Mouse (Mus musculus) spleen, adult 2 months (tissue): ENCODE measurements around the gene Rreb1.

Experiments
- CTCF ChIP-seq: fragments of 200-500 bp; IDR thresholded peaks from 2 replicates; pipeline ENCODE4 v1.5.1; 2011; ENCODE audit warnings: mild to moderate bottlenecking, inconsistent platforms; ENCODE audit not compliant: insufficient read depth, insufficient read length, insufficient replicate concordance; ENCODE audit errors: extremely low read depth
- POLR2A ChIP-seq: fragments of 200-500 bp; IDR thresholded peaks from 2 replicates; pipeline ENCODE4 v1.6.1; 2011; ENCODE audit warnings: low read depth, low read length, inconsistent platforms

DNA sequence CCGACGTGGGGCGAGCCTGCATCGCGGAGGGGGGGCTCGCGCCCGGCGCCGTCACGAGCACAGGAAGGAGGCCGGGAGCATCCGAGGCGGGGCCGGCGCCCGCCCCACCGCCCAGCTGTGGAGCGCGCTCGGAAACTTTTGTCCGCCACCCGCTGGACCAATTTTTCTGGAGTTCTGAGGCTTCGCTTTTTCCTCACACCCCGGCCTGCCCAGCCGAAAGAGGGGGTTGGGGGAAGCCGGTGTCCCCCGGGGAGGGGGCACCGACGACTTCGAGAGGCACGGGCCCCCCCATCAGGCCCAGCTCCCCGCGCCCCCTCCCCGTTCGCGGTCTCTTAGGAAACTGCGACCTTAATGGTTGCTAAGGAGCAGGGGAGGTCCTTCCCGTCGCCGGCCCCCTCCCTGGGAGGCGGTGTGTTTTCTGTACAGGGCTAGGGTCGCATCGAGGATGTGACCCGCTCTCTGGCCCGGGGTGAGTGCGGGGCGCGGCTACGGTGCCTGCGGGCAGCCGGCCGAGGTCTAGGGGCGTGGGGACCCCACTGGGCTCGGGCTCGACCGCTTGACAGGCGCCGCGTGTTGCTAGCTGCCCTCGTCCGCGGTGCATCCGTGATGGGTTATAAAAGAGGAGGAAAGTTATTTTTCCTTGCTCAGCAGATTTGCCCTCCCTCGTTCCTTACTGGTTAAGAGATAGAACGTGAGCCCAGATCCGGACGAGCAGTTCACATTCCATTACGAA lies 49.2 kb downstream of the Rreb1 start:
- no peak for TF ChIP-seq CTCF
- TF ChIP-seq POLR2A = no peak
